Comparison of ENCODE assay signal across 21 mouse cellular contexts in genomic region chr1:180801466-180801994, GRCm38 (mm10). TPM values are rescaled to one million over a fixed set of nuclear protein-coding genes. Genes with fewer than 3 reads are reported as not detected.
DNase-seq lines count a peak whose midpoint lies in the region; ATAC-seq lines count a peak whose summit lies in the region.
"Had no signal": no experiment of that assay in that cellular context is flagged by ENCODE, and none has a peak within 500 bp of the region (broad histone marks: within the 10 kb centered on the region; RNA-seq: fewer than 3 reads in every experiment).

No protein-coding gene starts in this region.

- H3K27ac ChIP-seq in embryonic facial prominence, embryonic 13.5 days = no peak overlapping the region
- no peak overlapping the region for H3K27ac ChIP-seq in embryonic facial prominence, embryonic 10.5 days (replicated peaks)
- peak overlapping the region; percentile 47 for H3K27ac ChIP-seq in heart, embryonic 15.5 days
- H3K27ac ChIP-seq in midbrain, embryonic 13.5 days = no peak overlapping the region
- no peak overlapping the region for H3K27ac ChIP-seq in midbrain, embryonic 14.5 days (replicated peaks; ENCODE audit: low read depth, low read length)
- H3K27ac ChIP-seq: limb, embryonic 12.5 days; midbrain, embryonic 12.5 days; neural tube, embryonic 12.5 days; stomach, embryonic 15.5 days had no signal

- H3K4me1 ChIP-seq in embryonic facial prominence, embryonic 13.5 days = 0 out of 2 replicates have a peak, but pooled peaks cover 1% of the 10 kb centered on the region
- no peaks in the 10 kb centered on the region for H3K4me1 ChIP-seq in embryonic facial prominence, embryonic 10.5 days
- H3K4me1 ChIP-seq in heart, embryonic 15.5 days (replicated peaks) = no peaks in the 10 kb centered on the region
- peaks cover 7% of the 10 kb centered on the region; the same call in 1 of the 2 replicates for H3K4me1 ChIP-seq in midbrain, embryonic 13.5 days (replicated peaks)
- H3K4me1 ChIP-seq in midbrain, embryonic 14.5 days (ENCODE audit: control insufficient read depth, insufficient read depth, low read length) = no peaks in the 10 kb centered on the region
- H3K4me1 ChIP-seq: limb, embryonic 12.5 days; midbrain, embryonic 12.5 days; neural tube, embryonic 12.5 days; stomach, embryonic 15.5 days had no signal

- no peaks in the 10 kb centered on the region for H3K9me3 ChIP-seq in embryonic facial prominence, embryonic 13.5 days
- no peaks in the 10 kb centered on the region for H3K9me3 ChIP-seq in embryonic facial prominence, embryonic 10.5 days
- H3K9me3 ChIP-seq in heart, embryonic 15.5 days (replicated peaks) = no peaks in the 10 kb centered on the region
- no peaks in the 10 kb centered on the region for H3K9me3 ChIP-seq in midbrain, embryonic 13.5 days
- H3K9me3 ChIP-seq in midbrain, embryonic 14.5 days (ENCODE audit: control insufficient read depth, low read length) = no peaks in the 10 kb centered on the region
- H3K9me3 ChIP-seq: limb, embryonic 12.5 days; midbrain, embryonic 12.5 days; neural tube, embryonic 12.5 days; stomach, embryonic 15.5 days had no signal

- DNase-seq in embryonic facial prominence, embryonic 10.5 days (ENCODE audit: low spot score) = no peak
- DNase-seq in heart, adult 8-10 months (ENCODE audit: low spot score) = no peak
- no peak for DNase-seq in midbrain, embryonic 14.5 days
- DNase-seq in induced T-regulatory cell, adult 2 months (ENCODE audit: low read depth) = peak; percentile 27
- DNase-seq in urinary bladder, postnatal 10 days (ENCODE audit: low spot score) = no peak
- DNase-seq: B cell, adult 2 months; cerebellum, adult 9-11 months; gastrocnemius, postnatal 36 days; kidney, adult 11 months; kidney, postnatal 14 days; lung, adult 2 months; lung, postnatal 4 days; right cerebral cortex, postnatal 14 days had no signal

- H3K4me3 ChIP-seq in embryonic facial prominence, embryonic 13.5 days = no peak overlapping the region
- no peak overlapping the region for H3K4me3 ChIP-seq in embryonic facial prominence, embryonic 10.5 days
- no peak overlapping the region for H3K4me3 ChIP-seq in heart, embryonic 15.5 days
- no peak overlapping the region for H3K4me3 ChIP-seq in midbrain, embryonic 13.5 days (replicated peaks)
- no peak overlapping the region for H3K4me3 ChIP-seq in midbrain, embryonic 14.5 days (replicated peaks; ENCODE audit: low read depth, low read length)
- H3K4me3 ChIP-seq: limb, embryonic 12.5 days; midbrain, embryonic 12.5 days; neural tube, embryonic 12.5 days; stomach, embryonic 15.5 days had no signal

- ATAC-seq in embryonic facial prominence, embryonic 13.5 days (ENCODE audit: insufficient number of reproducible peaks, insufficient read depth, low FRiP score, low TSS enrichment, low read depth) = 0 out of 2 replicates have a peak, but pooled peaks have one; percentile 10
- ATAC-seq in heart, embryonic 15.5 days (replicated peaks; ENCODE audit: insufficient number of reproducible peaks, insufficient read depth, low FRiP score, low read depth) = no peak
- 0 out of 2 replicates have a peak, but pooled peaks have one; percentile 44 for ATAC-seq in midbrain, embryonic 13.5 days
- no peak for ATAC-seq in midbrain, embryonic 14.5 days (ENCODE audit: low FRiP score, low TSS enrichment)
- ATAC-seq: hindbrain, embryonic 16.5 days had no signal

- peaks cover 63% of the 10 kb centered on the region for H3K36me3 ChIP-seq in embryonic facial prominence, embryonic 13.5 days
- H3K36me3 ChIP-seq in embryonic facial prominence, embryonic 10.5 days (replicated peaks) = peaks cover 73% of the 10 kb centered on the region
- peaks cover 44% of the 10 kb centered on the region for H3K36me3 ChIP-seq in heart, embryonic 15.5 days
- H3K36me3 ChIP-seq in midbrain, embryonic 13.5 days = peaks cover 62% of the 10 kb centered on the region
- H3K36me3 ChIP-seq in midbrain, embryonic 14.5 days (ENCODE audit: control insufficient read depth, insufficient read depth, low read length) = peaks cover 60% of the 10 kb centered on the region

- 80% methylated on average over 3 of the region's 3 CpGs for WGBS in embryonic facial prominence, embryonic 13.5 days
- WGBS in embryonic facial prominence, embryonic 10.5 days = 83% methylated on average over 3 of the region's 3 CpGs
- WGBS in heart, embryonic 15.5 days = 60% methylated on average over 3 of the region's 3 CpGs
- 88% methylated on average over 3 of the region's 3 CpGs for WGBS in midbrain, embryonic 13.5 days
- 90% methylated on average over 3 of the region's 3 CpGs for WGBS in midbrain, embryonic 14.5 days

- H3K27me3 ChIP-seq in embryonic facial prominence, embryonic 13.5 days = no peaks in the 10 kb centered on the region
- no peaks in the 10 kb centered on the region for H3K27me3 ChIP-seq in embryonic facial prominence, embryonic 10.5 days (replicated peaks; ENCODE audit: low read depth, poor library complexity, severe bottlenecking)
- no peaks in the 10 kb centered on the region for H3K27me3 ChIP-seq in heart, embryonic 15.5 days
- no peaks in the 10 kb centered on the region for H3K27me3 ChIP-seq in midbrain, embryonic 13.5 days
- H3K27me3 ChIP-seq in midbrain, embryonic 14.5 days (ENCODE audit: control insufficient read depth, insufficient read depth, low read length) = no peaks in the 10 kb centered on the region
- H3K27me3 ChIP-seq: limb, embryonic 12.5 days; midbrain, embryonic 12.5 days; neural tube, embryonic 12.5 days; stomach, embryonic 15.5 days had no signal

- H3K4me2 ChIP-seq in embryonic facial prominence, embryonic 13.5 days = no peak overlapping the region
- no peak overlapping the region for H3K4me2 ChIP-seq in heart, embryonic 15.5 days
- no peak overlapping the region for H3K4me2 ChIP-seq in midbrain, embryonic 13.5 days (replicated peaks)
- no peak overlapping the region for H3K4me2 ChIP-seq in midbrain, embryonic 14.5 days (ENCODE audit: low read length)
- H3K4me2 ChIP-seq: limb, embryonic 12.5 days; midbrain, embryonic 12.5 days; neural tube, embryonic 12.5 days; stomach, embryonic 15.5 days had no signal

- H3K9ac ChIP-seq in embryonic facial prominence, embryonic 13.5 days = no peak overlapping the region
- no peak overlapping the region for H3K9ac ChIP-seq in heart, embryonic 15.5 days
- H3K9ac ChIP-seq in midbrain, embryonic 13.5 days (replicated peaks) = no peak overlapping the region
- no peak overlapping the region for H3K9ac ChIP-seq in midbrain, embryonic 14.5 days (replicated peaks; ENCODE audit: low read length)
- H3K9ac ChIP-seq: limb, embryonic 12.5 days; midbrain, embryonic 12.5 days; neural tube, embryonic 12.5 days; stomach, embryonic 15.5 days had no signal

RNA-seq across cellular contexts. Expression of gene H3f3a, which starts 12.2 kb away (rescaled TPM):
- 2,801 and 3,318 TPM in 2 replicates for polyA plus RNA-seq in embryonic facial prominence, embryonic 13.5 days (2015; fragmentation: Nextera tagmentation; extraction: Ambion mirVana)
- polyA plus RNA-seq in embryonic facial prominence, embryonic 10.5 days (2016; fragmentation: Nextera tagmentation; extraction: Ambion mirVana) = 2,636 and 2,772 TPM in 2 replicates
- polyA plus RNA-seq in heart, embryonic 15.5 days (2015; fragmentation: Nextera tagmentation; extraction: Ambion mirVana) = 1,560 and 1,618 TPM in 2 replicates
- total RNA-seq in heart, adult 8-10 months (2022) = 100 to 1,000 TPM; 363 to 431 (median 376) TPM
- 4,178 and 4,302 TPM in 2 replicates for polyA plus RNA-seq in midbrain, embryonic 13.5 days (2015; fragmentation: Nextera tagmentation; extraction: Ambion mirVana)
- 3,827 and 3,910 TPM in 2 replicates for polyA plus RNA-seq in midbrain, embryonic 14.5 days (2014; fragmentation: Nextera tagmentation; extraction: Ambion mirVana)

RNA-seq across cellular contexts. Expression of gene Sde2, which starts 49.4 kb away (rescaled TPM):
- polyA plus RNA-seq in embryonic facial prominence, embryonic 13.5 days (2015; fragmentation: Nextera tagmentation; extraction: Ambion mirVana) = 36.0 and 42.7 TPM in 2 replicates
- polyA plus RNA-seq in embryonic facial prominence, embryonic 10.5 days (2016; fragmentation: Nextera tagmentation; extraction: Ambion mirVana) = 45.4 and 46.8 TPM in 2 replicates
- polyA plus RNA-seq in heart, embryonic 15.5 days (2015; fragmentation: Nextera tagmentation; extraction: Ambion mirVana) = 20.8 and 22.8 TPM in 2 replicates
- 10 to 100 TPM; 10.1 to 12.9 (median 11.0) TPM for total RNA-seq in heart, adult 8-10 months (2022)
- 28.8 and 33.6 TPM in 2 replicates for polyA plus RNA-seq in midbrain, embryonic 13.5 days (2015; fragmentation: Nextera tagmentation; extraction: Ambion mirVana)
- polyA plus RNA-seq in midbrain, embryonic 14.5 days (2014; fragmentation: Nextera tagmentation; extraction: Ambion mirVana) = 26.1 and 28.7 TPM in 2 replicates

Comparison
In these comparisons a context has a peak if more than half of its experiments do, and no peak if none do; other contexts are left out.
1. ATAC-seq: peak in embryonic facial prominence, embryonic 13.5 days (single experiment) and midbrain, embryonic 13.5 days (single experiment); none in heart, embryonic 15.5 days (single experiment) and midbrain, embryonic 14.5 days (single experiment).